Mouse (Mus musculus): ENCODE results near the gene 2310057J18Rik.
"Not testable (repeated sequence)": the region's sequence is repeated elsewhere in the genome, so short reads cannot be mapped to it uniquely, and the experiment has no call there.

Gene 2310057J18Rik

GRCm38 (mm10) chr10:28986203-28986602 lies at the start of gene 2310057J18Rik:
2310057J18Rik (minus strand) TSS chr10:28986303.
- no peak for DNase-seq (ENCODE audit: low spot score)

GRCm38 (mm10) chr10:29029960-29030359 lies 43.9 kb upstream of the 2310057J18Rik start:
- DNase-seq (ENCODE audit: low spot score) = not testable (repeated sequence)

GRCm38 (mm10) chr10:29019496-29020270 lies 33.6 kb upstream of the 2310057J18Rik start:
- DNase-seq (ENCODE audit: low spot score) = no peak

- no peak for DNase-seq (ENCODE audit: low spot score)
Measured at GRCm38 (mm10) chr10:28997776-28998175, 11.7 kb upstream of the 2310057J18Rik start.

DNA sequence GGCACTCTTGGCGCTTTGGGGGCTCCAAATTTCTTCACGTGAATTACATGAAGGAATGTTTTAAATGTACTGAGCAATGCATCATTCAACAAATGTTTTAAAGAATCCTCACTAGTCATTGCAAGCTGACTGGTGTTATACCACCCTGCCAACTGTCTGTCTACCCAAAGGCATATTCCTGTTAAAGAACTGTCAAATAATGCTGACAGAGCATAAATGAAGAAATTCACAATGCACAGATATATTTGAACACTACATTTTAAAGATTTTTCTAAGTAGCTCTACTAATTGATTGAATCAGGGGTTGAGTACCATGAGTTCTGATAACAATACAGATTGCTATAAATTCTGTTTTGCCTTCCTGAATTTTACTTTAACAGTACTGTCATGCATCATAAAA lies 2.9 kb upstream of the 2310057J18Rik start:
- no peak for DNase-seq (ENCODE audit: low spot score)

GRCm38 (mm10) chr10:28968189-28968588 lies 17.9 kb downstream of the 2310057J18Rik start:
- no peak for DNase-seq (ENCODE audit: low spot score)

DNA sequence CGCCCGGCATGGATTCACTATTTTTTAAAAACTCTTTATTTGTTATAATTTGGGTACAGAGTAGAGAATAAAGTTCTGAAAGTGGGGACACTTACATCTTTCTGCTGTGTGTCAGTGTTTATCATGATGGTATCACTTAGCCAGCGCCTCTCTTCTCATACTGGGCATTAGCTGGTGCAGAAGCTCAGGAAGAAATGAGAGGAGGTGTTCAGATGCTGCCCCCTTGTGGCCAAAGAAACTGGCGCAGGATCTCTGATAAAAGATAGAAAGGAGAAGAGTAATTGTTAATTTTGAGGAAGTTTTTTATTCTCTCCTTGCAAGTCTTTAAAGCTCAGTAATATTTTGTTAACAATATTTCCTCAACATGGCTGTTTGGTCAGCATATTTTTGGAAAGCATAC lies 31.0 kb downstream of the 2310057J18Rik start:
- DNase-seq (ENCODE audit: low spot score) = peak; percentile 80

DNA sequence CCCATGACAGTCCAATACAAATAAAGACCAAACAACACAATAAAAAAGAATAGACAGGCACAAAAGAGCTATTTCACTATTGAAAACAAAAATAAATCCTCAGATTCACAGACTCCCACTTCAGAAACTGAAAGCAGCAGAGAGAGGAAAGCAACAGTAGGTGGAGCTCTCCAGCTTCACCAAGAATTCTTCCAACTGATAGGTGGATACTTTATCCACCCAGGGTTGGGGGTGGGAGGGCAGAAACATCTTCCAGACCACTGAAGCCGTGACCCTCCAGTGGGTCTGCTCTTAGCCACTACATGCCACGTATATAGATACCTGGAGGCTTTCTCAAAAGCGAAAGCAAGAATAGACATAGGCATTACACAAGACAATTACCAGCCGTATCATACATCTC lies 31.6 kb downstream of the 2310057J18Rik start:
- DNase-seq (ENCODE audit: low spot score) = no peak
